Mouse (Mus musculus): Measurements from ENCODE around the gene Slc7a5. TPM values are rescaled to one million over a fixed set of nuclear protein-coding genes. Genes with fewer than 3 reads are reported as not detected.

Gene Slc7a5
- total and polyA plus RNA-seq, 3 experiments = 110 to 291 (median 207) TPM

GRCm38 (mm10) chr8:121899180-121900044 lies 8.1 kb downstream of the Slc7a5 start:
- 0 out of 2 replicates have a peak, but pooled peaks have one; percentile 38 for TF ChIP-seq ELF1 (IDR thresholded peaks at IDR 0.05; ENCODE audit: low read depth, low read length)
- 0 out of 2 replicates have a peak, but pooled peaks have one; percentile 21 for TF ChIP-seq CHD2 (IDR thresholded peaks at IDR 0.05; ENCODE audit: low read length)
- TF ChIP-seq KAT2A (IDR thresholded peaks at IDR 0.05; ENCODE audit: insufficient replicate concordance, low read length) = no peak
- TF ChIP-seq ZMIZ1 (IDR thresholded peaks at IDR 0.05; ENCODE audit: low read depth, low read length) = peak; percentile 52; the same call in 1 of the 2 replicates
- TF ChIP-seq MAZ (IDR thresholded peaks at IDR 0.05; ENCODE audit: low read depth, low read length) = no peak
- TF ChIP-seq IRF4 (IDR thresholded peaks at IDR 0.05; ENCODE audit: low read depth, low read length) = 0 out of 2 replicates have a peak, but pooled peaks have one; percentile 18
- TF ChIP-seq USF1 (IDR thresholded peaks at IDR 0.05; ENCODE audit: low read depth, low read length) = peak; percentile 3; the same call in 1 of the 2 replicates
- 0 out of 2 replicates have a peak, but pooled peaks have one; percentile 17 for TF ChIP-seq USF2 (conservative IDR thresholded peaks at IDR 0.05; ENCODE audit: low read depth, low read length)
- peak; percentile 54 for TF ChIP-seq MXI1 (IDR thresholded peaks at IDR 0.05; ENCODE audit: low read depth, low read length)
- peak; percentile 22; the same call in 1 of the 2 replicates for TF ChIP-seq SIN3A (IDR thresholded peaks at IDR 0.05; ENCODE audit: low read length)
- no peak for TF ChIP-seq CTCF (conservative IDR thresholded peaks at IDR 0.05 in 1 of 2, IDR thresholded peaks at IDR 0.05 in 1 of 2; ENCODE audit: low read depth in 2 of 2, low read length in 2 of 2)
- Histone ChIP-seq H3K9ac (ENCODE audit: insufficient read depth, low read depth) (peak overlapping the region; percentile 89), H3K27ac (ENCODE audit: insufficient read depth, low read depth) (peak overlapping the region; percentile 99), H3K79me2 (replicated peaks; ENCODE audit: control insufficient read depth, extremely low read depth, insufficient read depth, poor library complexity, severe bottlenecking) (peaks cover 93% of the 10 kb centered on the region), H3K36me3 (replicated peaks in 1 of 2; ENCODE audit: control insufficient read depth in 1 of 2, insufficient read depth in 1 of 2, low read length in 1 of 2) (peaks cover 71 to 91% of the 10 kb centered on the region in 2 experiments), H3K9me3 (replicated peaks; ENCODE audit: low read length) (no peaks in the 10 kb centered on the region), H3K27me3 (replicated peaks) (no peaks in the 10 kb centered on the region), H3K4me1 (ENCODE audit: control insufficient read depth in 1 of 2, insufficient read depth in 2 of 2) (peaks cover 28 to 73% of the 10 kb centered on the region in 2 experiments), H3K4me2 (ENCODE audit: insufficient read depth, low read depth, poor library complexity, severe bottlenecking) (peak overlapping the region; percentile 68), H3K4me3 (replicated peaks in 1 of 3; ENCODE audit: low read depth in 2 of 3, low read length in 2 of 3, poor library complexity in 1 of 3) (peak overlapping the region; percentile 23 to 48 (median 47))
- no peak for DNase-seq (ENCODE audit: extremely low read depth)
- dilution Hi-C loops (cut with MboI; ENCODE audit: extremely low pct_ligation_motif_present, extremely low pct_unique_long_range_greater_than_20kb, low sequenced_read_pairs) (no loop called here), in situ Hi-C loops (cut with MboI; ENCODE audit: low pct_ligation_motif_present, low pct_unique_long_range_greater_than_20kb, low sequenced_read_pairs) (no loop called here)

- peak overlapping the region; percentile 23 to 55 (median 48) for H3K4me3 ChIP-seq (replicated peaks in 1 of 3; ENCODE audit: low read depth in 2 of 3, low read length in 2 of 3, poor library complexity in 1 of 3)
These were observed 9.0 kb downstream of the Slc7a5 start for GRCm38 (mm10) chr8:121898401-121898931.

More at GRCm38 (mm10) chr8:121898401-121898931, 9.0 kb downstream of the Slc7a5 start:
- peaks cover 93% of the 10 kb centered on the region for H3K79me2 ChIP-seq (replicated peaks; ENCODE audit: control insufficient read depth, extremely low read depth, insufficient read depth, poor library complexity, severe bottlenecking)
- dilution Hi-C loops (cut with MboI; ENCODE audit: extremely low pct_ligation_motif_present, extremely low pct_unique_long_range_greater_than_20kb, low sequenced_read_pairs) = no loop called here
- peaks cover 71 to 91% of the 10 kb centered on the region in 2 experiments for H3K36me3 ChIP-seq (replicated peaks in 1 of 2; ENCODE audit: control insufficient read depth in 1 of 2, insufficient read depth in 1 of 2, low read length in 1 of 2)
- TF ChIP-seq ELF1 (IDR thresholded peaks at IDR 0.05; ENCODE audit: low read depth, low read length) (peak; percentile 52), POLR2A (IDR thresholded peaks at IDR 0.05; ENCODE audit: low read depth, low read length) (peak; percentile 50), JUN (IDR thresholded peaks at IDR 0.05; ENCODE audit: insufficient read depth, low read depth, low read length) (peak; percentile 90), MYC (IDR thresholded peaks at IDR 0.05; ENCODE audit: low read depth, low read length) (peak; percentile 84; the same call in 1 of the 2 replicates), ZKSCAN1 (IDR thresholded peaks at IDR 0.05; ENCODE audit: borderline replicate concordance, low read depth, low read length) (no peak), MXI1 (IDR thresholded peaks at IDR 0.05; ENCODE audit: low read depth, low read length) (peak; percentile 90), SIN3A (IDR thresholded peaks at IDR 0.05; ENCODE audit: low read length) (peak; percentile 97), CHD1 (IDR thresholded peaks at IDR 0.05; ENCODE audit: low read depth, low read length) (no peak), ETS1 (conservative IDR thresholded peaks at IDR 0.05; ENCODE audit: low read depth, low read length) (peak; percentile 94), KAT2A (IDR thresholded peaks at IDR 0.05; ENCODE audit: insufficient replicate concordance, low read length) (0 out of 2 replicates have a peak, but pooled peaks have one; percentile 77), EP300 (IDR thresholded peaks at IDR 0.05; ENCODE audit: low read length) (peak; percentile 73), BHLHE40 (IDR thresholded peaks at IDR 0.05; ENCODE audit: low read depth, low read length) (peak; percentile 43), E2F4 (IDR thresholded peaks at IDR 0.05; ENCODE audit: insufficient replicate concordance, low read depth, low read length) (no peak), CHD2 (IDR thresholded peaks at IDR 0.05; ENCODE audit: low read length) (peak; percentile 61; the same call in 1 of the 2 replicates), HCFC1 (IDR thresholded peaks at IDR 0.05; ENCODE audit: low read depth, low read length) (peak; percentile 24; the same call in 1 of the 2 replicates), CTCF (conservative IDR thresholded peaks at IDR 0.05 in 1 of 2, IDR thresholded peaks at IDR 0.05 in 1 of 2; ENCODE audit: low read depth in 2 of 2, low read length in 2 of 2) (peak in 1 of 2 experiments; percentile 35; a peak in 2 of 4 replicates), TCF12 (IDR thresholded peaks at IDR 0.05; ENCODE audit: low read depth, low read length) (peak; percentile 86), RCOR1 (conservative IDR thresholded peaks at IDR 0.05; ENCODE audit: low read depth, low read length) (peak; percentile 60; the same call in 1 of the 2 replicates), USF2 (conservative IDR thresholded peaks at IDR 0.05; ENCODE audit: low read depth, low read length) (no peak), MAZ (IDR thresholded peaks at IDR 0.05; ENCODE audit: low read depth, low read length) (peak; percentile 81; the same call in 1 of the 2 replicates), MAX (IDR thresholded peaks at IDR 0.05; ENCODE audit: low read length) (peak; percentile 85; the same call in 1 of the 2 replicates), JUND (conservative IDR thresholded peaks at IDR 0.05; ENCODE audit: low read depth, low read length) (peak; percentile 90), IRF4 (IDR thresholded peaks at IDR 0.05; ENCODE audit: low read depth, low read length) (peak; percentile 64; the same call in 1 of the 2 replicates), USF1 (IDR thresholded peaks at IDR 0.05; ENCODE audit: low read depth, low read length) (no peak)
- H3K9me3 ChIP-seq (replicated peaks; ENCODE audit: low read length) = no peaks in the 10 kb centered on the region
- peak overlapping the region; percentile 99 for H3K27ac ChIP-seq (ENCODE audit: insufficient read depth, low read depth)
- DNase-seq (ENCODE audit: extremely low read depth) = peak; percentile 98
- peaks cover 28 to 80% of the 10 kb centered on the region in 2 experiments for H3K4me1 ChIP-seq (ENCODE audit: control insufficient read depth in 1 of 2, insufficient read depth in 2 of 2)
- H3K9ac ChIP-seq (ENCODE audit: insufficient read depth, low read depth) = peak overlapping the region; percentile 96
- in situ Hi-C loops (cut with MboI; ENCODE audit: low pct_ligation_motif_present, low pct_unique_long_range_greater_than_20kb, low sequenced_read_pairs) = no loop called here
- H3K27me3 ChIP-seq (replicated peaks) = no peaks in the 10 kb centered on the region
- peak overlapping the region; percentile 78 for H3K4me2 ChIP-seq (ENCODE audit: insufficient read depth, low read depth, poor library complexity, severe bottlenecking)

Measured in CH12.LX (cell line).